Mouse (Mus musculus) cerebellum, postnatal 14 days (tissue): ENCODE measurements around the gene Rgs19.

Source experiments
- DNase-seq, 2 experiments: peaks; one replicate each; pipeline ENCODE4 v3.0.0; 2021; ENCODE audit warnings: mixed read lengths in 2 of 2

The Rgs19 gene

GRCm38 (mm10) chr2:181693339-181694280 is at the start of gene Rgs19:
Gene Rgs19 (minus strand): TSS chr2:181693977.
- peak; percentile 74 to 84 for DNase-seq

- DNase-seq = peak in 1 of 2 experiments; percentile 18
Observed at GRCm38 (mm10) chr2:181730051-181730450, 36.3 kb upstream of the Rgs19 start.

- peak in 1 of 2 experiments; percentile 30 for DNase-seq
Observed at GRCm38 (mm10) chr2:181727659-181728262, 34.0 kb upstream of the Rgs19 start.

- peak; percentile 75 to 76 for DNase-seq
Observed at GRCm38 (mm10) chr2:181722213-181722612, 28.4 kb upstream of the Rgs19 start.

DNA sequence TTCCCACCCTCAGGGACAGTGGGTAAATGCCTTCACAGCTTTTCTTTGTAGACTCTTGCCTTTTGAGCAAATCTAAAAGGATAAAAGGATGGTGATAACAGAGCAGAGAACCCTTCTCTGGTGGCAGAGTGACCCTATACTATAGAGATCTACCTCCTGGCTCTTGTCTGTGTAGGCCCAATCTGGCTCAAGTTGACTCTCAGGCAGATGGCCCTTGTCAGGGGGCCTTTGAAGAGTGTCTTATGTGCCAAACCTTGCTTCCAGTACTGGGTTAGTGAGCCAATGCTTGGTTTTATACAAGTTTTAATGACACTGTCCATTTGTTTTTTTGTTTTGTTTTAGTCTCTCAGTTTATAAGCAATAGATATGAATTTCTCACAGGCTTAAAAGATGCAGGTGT is 27.4 kb upstream of the Rgs19 start:
- peak; percentile 71 to 86 for DNase-seq

DNA sequence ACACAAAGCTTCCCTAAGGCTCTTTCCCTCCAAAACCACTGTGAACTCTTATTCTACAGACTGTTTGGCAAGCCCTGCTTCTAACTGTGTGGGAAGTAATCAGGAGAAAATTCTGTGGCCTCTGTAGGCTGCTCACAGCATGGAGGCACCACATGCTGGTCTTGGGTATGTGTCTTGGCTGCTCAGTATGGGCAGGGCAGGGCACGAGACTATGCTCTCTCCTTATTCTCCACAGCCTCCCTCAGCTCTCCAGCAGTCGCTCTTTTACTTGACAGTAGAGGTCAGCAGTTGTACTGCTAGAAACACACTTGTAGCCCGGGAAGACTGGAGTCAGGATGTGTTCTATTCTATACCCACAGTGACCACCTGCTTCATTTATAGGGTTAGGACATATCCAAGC is 26.3 kb upstream of the Rgs19 start:
- DNase-seq = peak; percentile 46 to 59

DNA sequence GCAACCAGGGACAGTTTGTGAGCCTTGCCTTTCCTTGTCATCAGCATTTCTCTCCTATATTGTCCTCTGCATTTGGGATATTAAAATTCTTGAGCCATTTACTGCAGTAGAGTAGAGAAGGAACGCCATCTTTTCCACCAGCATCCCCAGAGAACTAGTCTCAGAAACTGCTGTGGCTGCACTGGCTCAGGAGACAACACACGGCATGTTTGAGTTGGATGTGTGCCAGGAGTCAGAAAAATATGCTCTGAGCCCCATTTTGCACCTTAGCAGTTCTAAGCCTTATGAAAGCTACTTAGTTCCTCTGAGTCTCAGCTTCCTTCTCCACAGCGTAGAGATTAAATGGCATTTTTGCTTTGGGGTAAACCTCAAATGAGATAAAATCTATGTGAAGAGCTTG is 23.2 kb upstream of the Rgs19 start:
- peak; percentile 46 to 55 for DNase-seq

- DNase-seq = peak; percentile 23 to 50
Observed at GRCm38 (mm10) chr2:181715382-181715781, 21.6 kb upstream of the Rgs19 start.

DNA sequence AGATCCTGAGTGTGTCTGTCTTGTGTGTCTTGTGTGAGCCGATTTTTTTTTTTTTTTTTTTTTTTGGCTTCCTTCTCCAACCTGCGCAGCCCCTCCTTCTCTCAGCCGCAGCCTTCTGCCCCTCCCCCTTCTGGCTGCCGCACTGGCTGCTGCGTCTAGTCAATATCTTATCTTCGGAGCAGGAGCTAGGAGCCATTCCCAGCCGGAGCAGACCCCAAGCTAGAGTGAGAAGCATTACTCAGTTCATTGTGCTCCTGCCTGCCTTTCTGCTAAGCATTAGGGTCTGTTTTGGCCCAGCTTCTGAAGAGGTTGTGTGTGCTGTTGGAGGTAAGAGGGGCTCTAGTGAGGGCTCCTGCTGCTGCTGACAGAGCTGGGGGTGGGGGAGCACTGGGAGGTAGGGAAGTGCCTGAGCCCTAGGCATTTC is 21.1 kb upstream of the Rgs19 start, which contains the start of gene Oprl1:
Gene Oprl1 (plus strand): TSS at position 114 of the 424 bp plus-strand sequence.
- DNase-seq = peak; percentile 83 to 85

DNA sequence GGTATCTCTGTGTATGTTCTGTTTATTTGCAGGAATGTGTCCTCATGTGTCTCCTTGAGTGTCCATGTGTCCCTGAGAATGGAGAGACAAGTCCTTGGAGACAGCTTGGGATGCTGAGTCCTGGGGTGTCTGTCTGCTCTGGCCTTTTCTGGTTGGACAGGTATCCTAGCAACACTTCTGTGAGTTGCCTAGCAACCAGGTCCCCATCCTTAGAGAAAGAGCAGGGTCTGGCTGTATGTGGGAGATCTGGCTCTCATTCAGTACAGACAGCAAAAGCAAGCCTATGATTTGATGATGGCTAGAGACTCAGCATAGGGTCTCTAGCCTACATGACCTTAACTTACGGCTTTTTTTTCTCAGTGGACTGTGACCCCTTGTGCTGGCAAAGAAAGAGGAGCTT is 20.0 kb upstream of the Rgs19 start:
- DNase-seq = peak; percentile 71 to 77

- DNase-seq = no peak
Observed at GRCm38 (mm10) chr2:181706668-181707067, 12.9 kb upstream of the Rgs19 start.

DNA sequence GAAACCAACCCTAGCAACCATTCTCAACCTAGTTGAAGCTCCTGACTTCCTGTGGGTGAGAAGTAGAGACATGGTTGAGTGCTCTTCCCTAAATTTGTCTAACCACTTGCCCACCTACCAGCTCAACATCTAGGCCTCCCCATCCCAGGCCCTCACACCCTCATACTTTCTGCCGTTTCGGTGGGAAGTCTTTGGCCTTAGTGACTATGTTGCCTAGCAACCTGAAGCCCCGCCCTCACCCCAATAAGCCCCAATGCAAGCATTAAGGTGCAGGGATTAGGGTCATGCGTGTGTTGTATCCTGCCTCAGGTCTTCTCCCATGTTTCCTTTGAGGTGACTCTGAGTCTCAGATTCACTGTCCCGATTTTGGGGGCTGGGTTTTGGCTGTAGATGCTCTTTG is 4.5 kb upstream of the Rgs19 start, which contains the start of gene Lkaaear1:
Gene Lkaaear1 (minus strand): TSS at position 202 of the 400 bp plus-strand sequence.
- no peak for DNase-seq

- DNase-seq = no peak
Observed at GRCm38 (mm10) chr2:181696801-181697420, 3.1 kb upstream of the Rgs19 start.

DNA sequence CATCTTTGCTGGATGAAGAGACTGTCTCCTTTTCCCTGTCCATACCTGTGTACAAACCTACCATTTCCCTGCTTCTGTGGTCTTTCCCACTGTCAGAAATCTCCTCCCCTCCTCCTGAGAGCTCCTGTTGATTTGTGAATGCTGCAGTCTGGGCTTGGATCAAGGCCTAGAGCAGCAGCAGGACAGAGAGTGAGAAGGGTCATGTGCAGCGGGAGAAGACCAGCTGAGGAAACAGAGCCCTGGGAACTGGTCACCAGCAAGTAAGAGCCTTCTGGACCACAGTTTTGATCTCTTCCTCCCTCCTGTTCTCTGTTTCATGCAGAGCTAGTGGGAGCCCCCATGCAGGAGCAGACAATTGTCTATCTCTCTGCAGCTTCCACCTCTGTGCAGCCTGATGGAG is 2.0 kb upstream of the Rgs19 start:
- no peak for DNase-seq

DNA sequence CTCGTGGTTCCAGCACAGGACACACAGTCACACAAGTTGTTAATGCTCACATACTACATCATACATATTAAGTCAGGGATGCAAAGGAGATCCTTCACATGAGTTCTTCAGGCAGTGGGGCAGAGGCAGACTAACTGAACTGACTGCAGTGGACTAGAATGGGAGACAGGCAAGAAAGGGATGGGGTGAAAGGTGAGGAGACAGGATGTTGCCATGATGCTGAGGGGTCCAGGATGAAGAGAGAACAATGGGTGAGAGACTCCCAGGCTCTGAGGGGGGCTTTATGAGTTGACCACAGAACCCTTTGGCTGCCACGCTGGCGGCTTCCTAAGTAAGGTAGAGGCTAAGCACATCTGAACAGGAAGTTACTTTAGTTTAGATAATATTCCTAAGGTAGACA is 804 bp upstream of the Rgs19 start:
- no peak for DNase-seq

- DNase-seq = no peak
Observed at GRCm38 (mm10) chr2:181692304-181692703, 1.5 kb downstream of the Rgs19 start.

- DNase-seq = no peak
Observed at GRCm38 (mm10) chr2:181691571-181691970, 2.2 kb downstream of the Rgs19 start.

- DNase-seq = no peak
Observed at GRCm38 (mm10) chr2:181691083-181691482, 2.7 kb downstream of the Rgs19 start.

DNA sequence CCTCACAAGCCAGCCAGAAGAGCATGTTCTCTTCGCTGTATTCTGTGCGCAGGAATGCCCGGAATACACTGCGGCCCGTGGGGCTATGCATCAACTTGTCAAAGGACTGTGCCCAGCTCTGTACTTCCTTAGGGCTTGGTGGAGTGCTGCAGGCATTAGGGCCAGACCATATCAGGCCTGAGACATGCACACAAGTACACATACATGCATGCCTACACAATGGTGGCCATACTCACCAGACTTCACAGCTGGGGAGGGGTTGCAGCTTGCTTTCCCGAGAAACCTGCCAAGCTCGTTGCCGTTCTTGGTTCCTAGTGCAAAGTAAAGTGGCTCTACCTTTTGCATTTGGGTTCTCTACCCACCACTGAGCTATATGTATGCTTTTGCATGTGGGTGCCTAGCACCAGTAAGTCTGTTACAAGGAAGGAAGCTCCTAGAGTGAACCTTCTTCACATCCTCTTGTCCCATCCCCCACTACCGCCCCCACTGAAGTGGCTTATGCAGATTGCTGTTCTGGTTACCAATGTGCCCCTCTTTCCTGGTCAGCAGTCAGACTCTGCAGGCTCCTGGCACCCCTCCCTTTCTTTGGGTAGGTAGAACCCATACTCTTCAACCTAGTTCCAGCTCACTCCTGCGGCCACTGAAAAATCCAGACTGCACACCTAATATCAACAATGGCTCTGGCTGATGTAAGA is 4.2 kb downstream of the Rgs19 start:
- DNase-seq = peak in 1 of 2 experiments; percentile 40

DNA sequence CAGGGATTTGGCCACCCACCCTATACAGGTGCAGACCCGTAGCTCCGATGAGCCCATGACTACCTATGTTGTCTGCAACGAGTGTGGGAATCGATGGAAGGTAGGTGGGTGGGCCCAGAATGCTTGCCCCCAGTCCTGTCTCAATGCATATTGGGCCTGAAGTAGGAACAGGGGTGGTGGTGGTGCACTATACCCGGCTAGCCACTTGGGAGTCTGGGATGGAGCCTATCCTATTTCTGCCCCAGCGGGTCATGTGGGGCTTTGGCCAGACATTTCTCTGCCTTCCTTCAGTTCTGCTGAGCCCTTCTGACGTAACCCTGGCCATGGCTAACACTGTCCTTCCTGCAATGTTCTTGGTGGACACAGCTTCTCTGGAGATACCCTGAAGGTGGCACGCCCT is 6.2 kb downstream of the Rgs19 start:
- no peak for DNase-seq

GRCm38 (mm10) chr2:181685686-181686085 is 8.1 kb downstream of the Rgs19 start:
- no peak for DNase-seq

GRCm38 (mm10) chr2:181684713-181685112 is 9.1 kb downstream of the Rgs19 start:
- no peak for DNase-seq

GRCm38 (mm10) chr2:181683381-181683780 is 10.4 kb downstream of the Rgs19 start:
- DNase-seq = no peak
